In the genomic region with DNA sequence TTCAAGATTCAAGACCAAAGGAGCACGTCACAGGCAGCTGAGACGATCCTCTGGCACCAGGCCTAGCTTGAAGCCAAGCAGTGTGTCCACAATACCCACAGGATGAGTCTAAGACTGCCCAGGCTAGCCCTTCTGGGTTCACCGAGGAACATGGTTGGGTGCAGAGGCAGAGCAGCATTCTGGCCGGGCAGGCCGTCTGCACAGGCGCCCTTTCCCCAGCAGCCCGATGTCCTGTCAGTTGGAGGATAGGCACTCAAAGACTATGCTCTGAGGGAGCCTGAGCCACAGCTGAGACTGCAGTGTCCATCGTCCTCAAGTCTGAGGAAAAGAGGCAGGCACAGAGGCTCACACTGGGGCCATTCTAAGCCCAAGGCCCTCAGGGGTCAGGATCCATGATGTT, we compare ENCODE assay signal across 16 mouse cellular contexts.
"Had no signal": no experiment of that assay in that cellular context is flagged by ENCODE, and none has a peak within 500 bp of the region (broad histone marks: within the 10 kb centered on the region; RNA-seq: fewer than 3 reads in every experiment).

No protein-coding gene starts in this region.

- H3K4me1 ChIP-seq: neural tube, embryonic 13.5 days; neural tube, embryonic 15.5 days had no signal

- DNase-seq: retina, postnatal 1 day; right cerebral cortex, adult 18-20 months; right cerebral cortex, postnatal 14 days; right cerebral cortex, postnatal 25 days; right cerebral cortex, postnatal 4 days; spleen, adult 18-20 months; thymus, adult 18-20 months; thymus, adult 2 months; thymus, postnatal 14 days; thymus, postnatal 25 days; thymus, postnatal 36 days; thymus, postnatal 4 days had no signal

- H3K27me3 ChIP-seq: neural tube, embryonic 13.5 days; neural tube, embryonic 15.5 days; stomach, embryonic 15.5 days had no signal

- H3K9ac ChIP-seq: neural tube, embryonic 13.5 days; neural tube, embryonic 15.5 days; stomach, embryonic 15.5 days had no signal

- H3K27ac ChIP-seq: neural tube, embryonic 13.5 days; neural tube, embryonic 15.5 days; stomach, embryonic 15.5 days; stomach, postnatal 0 days had no signal

- H3K9me3 ChIP-seq: neural tube, embryonic 13.5 days; neural tube, embryonic 15.5 days; stomach, embryonic 15.5 days had no signal

- H3K4me2 ChIP-seq: neural tube, embryonic 13.5 days; neural tube, embryonic 15.5 days; stomach, embryonic 15.5 days had no signal

- H3K4me3 ChIP-seq: neural tube, embryonic 13.5 days; neural tube, embryonic 15.5 days; stomach, embryonic 15.5 days had no signal
